Mouse (Mus musculus) myocyte (in vitro differentiated cells): ENCODE measurements at regions not wholly inside any gene's neighbourhood (a gene's known extent, or its start where the extent isn't known, plus 50 kb on each side); places are given as distances from the start of the nearest gene placed in this dataset.

ENCODE experiments used
- CEBPB ChIP-seq: IDR thresholded peaks from 2 replicates; pipeline ENCODE4 v1.6.1; 2011; ENCODE audit warnings: mild to moderate bottlenecking, moderate library complexity; ENCODE audit not compliant: poor library complexity, insufficient read depth, severe bottlenecking
- E2F4 ChIP-seq: IDR thresholded peaks from one replicate; pipeline ENCODE4 v1.6.1; 2011; ENCODE audit warnings: mild to moderate bottlenecking, control low read depth, moderate library complexity; ENCODE audit not compliant: insufficient read depth
- MAX ChIP-seq: IDR thresholded peaks from one replicate; pipeline ENCODE4 v1.6.1; 2011; ENCODE audit warnings: low read depth, mild to moderate bottlenecking, control low read depth
- MYOG ChIP-seq, 3 experiments: IDR thresholded peaks; one replicate each; pipeline ENCODE4 v1.6.1; 2011; ENCODE audit warnings: control low read depth in 2 of 3, low read depth in 2 of 3, mild to moderate bottlenecking in 2 of 3; ENCODE audit not compliant: insufficient read length in 2 of 3, control insufficient read depth in 1 of 3, insufficient read depth in 1 of 3
- POLR2A ChIP-seq: IDR thresholded peaks from one replicate; pipeline ENCODE4 v1.6.1; 2011; ENCODE audit warnings: low read depth, mild to moderate bottlenecking, control low read depth, moderate library complexity; ENCODE audit not compliant: insufficient read length
- POLR2AphosphoS2 ChIP-seq: IDR thresholded peaks from one replicate; pipeline ENCODE4 v1.6.1; 2011; ENCODE audit warnings: low read depth, control low read depth; ENCODE audit not compliant: insufficient read length
- REST ChIP-seq: IDR thresholded peaks from one replicate; pipeline ENCODE4 v1.6.1; 2011; ENCODE audit warnings: mild to moderate bottlenecking, control low read depth, moderate library complexity; ENCODE audit not compliant: insufficient read depth, insufficient read length
- TCF12 ChIP-seq: IDR thresholded peaks from one replicate; pipeline ENCODE4 v1.6.1; 2011; ENCODE audit warnings: mild to moderate bottlenecking, control low read depth; ENCODE audit not compliant: poor library complexity, insufficient read depth, severe bottlenecking
- TCF3 ChIP-seq: IDR thresholded peaks from one replicate; pipeline ENCODE4 v1.6.1; 2011; ENCODE audit warnings: low read depth, control low read depth; ENCODE audit not compliant: insufficient read length
- USF1 ChIP-seq: IDR thresholded peaks from one replicate; pipeline ENCODE4 v1.6.1; 2011; ENCODE audit warnings: low read depth, mild to moderate bottlenecking, control low read depth, moderate library complexity

DNA sequence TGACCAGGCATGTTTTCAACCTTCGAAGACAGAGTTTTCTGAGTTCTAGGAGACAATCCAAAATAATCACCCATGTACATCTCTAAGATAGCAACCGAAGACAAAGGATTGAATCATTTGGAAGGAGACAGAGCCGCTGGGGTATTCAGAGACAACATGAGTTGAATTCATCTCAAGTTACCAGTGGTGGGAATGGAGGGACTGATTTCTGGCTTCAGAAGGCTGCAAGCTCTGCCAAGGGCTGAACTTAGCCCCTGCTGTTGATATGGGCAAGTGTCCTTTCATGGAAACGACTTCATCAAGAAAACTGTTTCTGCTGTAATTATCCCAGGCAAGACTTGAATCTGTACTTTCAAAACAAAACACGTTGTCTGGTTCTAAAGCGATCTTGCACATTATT is 82.7 kb upstream of the Tyw5 start:
- TF ChIP-seq MYOG (IDR thresholded peaks at IDR 0.05; ENCODE audit: control insufficient read depth in 1 of 3, insufficient read depth in 1 of 3, insufficient read length in 2 of 3, low read depth in 2 of 3) (no peak), POLR2A (no peak), CEBPB (no peak), E2F4 (no peak), TCF3 (no peak), USF1 (no peak), TCF12 (no peak), POLR2AphosphoS2 (no peak), MAX (no peak), REST (no peak)
